Mouse (Mus musculus) liver, adult (tissue): Measurements from ENCODE around the gene Agap1.

Experiments used
- GATA4 ChIP-seq: IDR thresholded peaks from 2 replicates; pipeline ENCODE4 v1.6.1; 2014; ENCODE audit warnings: mild to moderate bottlenecking, low read length; ENCODE audit not compliant: insufficient replicate concordance

Agap1 gene

DNA sequence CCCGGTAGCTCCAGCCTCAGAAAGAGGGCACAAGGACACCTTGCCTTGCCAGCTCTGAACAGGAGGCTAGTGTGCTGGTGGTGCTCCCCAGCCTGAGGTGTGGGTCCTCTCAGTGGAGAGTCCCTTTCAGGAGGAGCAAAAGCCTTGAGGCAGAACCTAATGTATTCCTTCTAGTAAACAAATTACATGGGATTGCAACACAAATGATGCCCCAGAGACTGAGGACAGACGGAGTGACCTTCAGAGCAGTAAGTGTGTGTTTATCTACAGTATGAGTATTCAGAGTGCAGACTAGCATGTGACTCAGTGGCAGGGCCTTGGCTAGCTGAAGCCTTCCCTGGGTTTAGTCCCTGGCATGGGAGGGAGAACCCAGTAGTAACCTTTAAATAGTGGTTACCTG is 165.4 kb downstream of the Agap1 start:
- TF ChIP-seq GATA4, result no peak

DNA sequence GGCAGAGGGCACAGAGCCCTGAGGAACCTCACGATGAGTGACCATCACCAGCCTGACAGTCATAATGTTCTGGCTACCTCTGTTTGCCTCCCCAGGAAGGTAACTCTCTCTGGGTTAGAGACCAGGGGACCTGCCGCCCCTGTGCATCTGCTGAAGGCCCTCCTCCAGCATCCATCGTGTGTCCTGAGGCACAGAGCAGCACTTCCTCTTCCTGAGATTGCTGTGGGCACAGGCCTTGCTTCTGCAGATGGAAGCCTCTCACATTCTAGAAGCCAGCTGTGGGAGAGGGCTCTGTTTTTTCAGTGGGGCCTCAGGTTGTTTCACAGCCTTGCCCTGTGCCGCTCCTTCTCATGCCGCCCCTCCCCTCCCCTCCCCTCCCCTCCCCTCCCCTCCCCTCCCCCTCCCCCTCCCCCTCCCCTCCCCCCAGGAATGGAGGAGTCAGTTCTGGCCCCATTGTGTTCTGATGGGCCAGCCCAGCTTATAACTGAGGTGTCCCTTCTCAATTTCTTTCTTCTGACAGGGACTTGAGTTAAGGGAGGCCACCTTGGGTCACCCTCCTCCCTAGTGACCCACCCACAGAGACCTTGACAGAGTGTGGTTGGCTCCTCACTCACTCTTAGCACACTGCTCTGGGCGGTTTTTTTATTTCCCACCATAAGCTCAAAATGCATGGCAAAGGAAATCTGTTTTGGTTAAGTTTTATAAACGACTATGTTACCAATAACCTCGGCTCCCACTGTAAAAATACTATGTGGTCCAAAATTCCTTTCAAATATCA is 166.6 kb downstream of the Agap1 start:
- no peak for TF ChIP-seq GATA4

DNA sequence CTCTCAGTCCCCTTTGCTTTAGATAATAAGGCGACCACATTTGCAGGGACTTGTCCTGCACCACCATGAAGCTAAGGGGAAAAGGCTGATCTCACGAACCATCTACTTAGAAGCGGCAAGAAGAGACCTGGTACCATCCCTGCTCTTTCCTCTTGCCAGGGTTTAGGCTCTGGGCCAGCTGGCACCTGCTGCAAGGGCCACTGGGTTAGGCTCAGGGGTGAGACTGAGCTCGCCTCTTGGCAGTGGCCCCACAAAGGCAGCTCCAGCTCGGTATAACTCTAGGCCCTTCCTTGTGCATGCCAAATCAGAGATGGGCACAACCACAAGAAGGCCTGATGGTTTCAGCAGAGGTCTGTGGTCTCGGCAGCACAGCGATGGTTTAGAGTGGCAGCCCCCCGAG is 167.3 kb downstream of the Agap1 start:
- no peak for TF ChIP-seq GATA4

DNA sequence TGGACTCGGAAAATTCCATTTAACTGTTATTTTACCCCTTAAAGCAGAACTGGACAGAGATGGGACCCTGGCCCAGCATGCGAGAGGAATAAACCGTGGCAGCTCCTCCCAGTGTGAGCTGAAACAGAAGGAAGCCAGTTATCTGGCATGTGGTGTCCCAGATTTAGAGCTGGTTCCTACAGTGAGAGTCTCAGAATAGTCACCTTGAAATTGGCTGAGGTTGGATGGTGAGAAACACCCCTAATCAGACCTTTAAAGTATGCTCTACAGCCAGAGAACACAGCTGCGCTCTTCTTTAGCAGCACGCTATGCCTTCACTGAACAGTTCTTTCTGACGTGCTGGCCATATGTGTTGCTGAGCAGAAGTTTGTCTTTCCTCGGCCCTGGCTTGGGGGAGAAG is 168.2 kb downstream of the Agap1 start:
- no peak for TF ChIP-seq GATA4

DNA sequence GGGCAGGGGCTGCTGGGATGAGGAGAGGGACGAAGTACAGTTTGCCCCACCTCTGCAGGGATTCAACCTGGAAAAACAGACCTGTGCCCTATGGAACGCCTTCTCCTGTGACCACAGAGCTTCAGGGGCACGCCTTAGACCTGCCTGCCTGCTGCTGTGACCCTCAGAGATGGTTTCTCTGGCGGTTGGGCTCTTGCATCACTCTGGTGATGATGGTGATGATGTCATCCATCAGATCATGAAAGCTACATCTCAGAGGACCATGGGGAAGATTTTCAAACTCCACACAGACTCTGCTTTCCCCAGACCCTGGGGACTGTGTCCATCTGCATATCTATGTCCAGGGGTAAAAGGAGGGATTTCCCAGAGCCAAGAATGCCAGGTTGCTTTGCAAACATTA is 170.7 kb downstream of the Agap1 start:
- no peak for TF ChIP-seq GATA4

DNA sequence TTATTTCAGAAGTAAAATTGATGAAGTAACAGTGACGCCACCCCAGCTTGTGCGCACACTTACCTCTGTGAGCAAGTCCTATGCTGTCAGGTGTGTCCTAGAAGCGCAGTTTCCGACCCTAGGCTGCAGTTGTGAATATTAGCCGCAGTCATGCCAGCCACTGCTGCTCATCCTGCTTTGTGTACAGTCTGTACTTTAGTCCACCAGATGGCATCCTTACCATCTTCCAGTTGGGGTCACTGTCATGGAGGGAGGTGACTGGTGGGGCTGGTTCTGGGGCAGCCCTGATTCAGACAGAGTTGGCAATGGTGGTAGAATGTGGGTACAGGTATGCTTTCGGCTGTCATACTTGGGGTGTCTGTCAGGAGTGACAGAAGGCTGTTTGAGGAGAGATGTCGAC is 171.4 kb downstream of the Agap1 start:
- no peak for TF ChIP-seq GATA4

DNA sequence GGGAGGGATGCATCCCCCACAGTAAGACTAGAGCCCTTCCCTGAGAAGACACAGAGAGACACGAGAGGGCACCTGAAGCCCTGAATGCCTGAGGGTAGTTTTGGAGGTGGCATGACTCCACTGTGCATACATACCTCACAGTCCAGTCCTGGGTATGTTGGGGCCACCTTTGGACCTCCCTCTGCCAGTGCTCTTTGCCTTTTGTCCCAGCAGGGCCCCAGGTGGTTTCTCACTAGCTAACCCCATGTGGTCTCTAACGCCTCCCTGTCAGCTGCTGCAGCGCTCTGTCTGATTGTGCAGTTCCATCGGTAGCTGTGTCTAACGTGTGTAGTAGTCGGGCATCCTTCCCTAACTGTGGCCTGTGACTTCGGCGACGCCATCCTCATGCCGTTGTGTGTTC is 172.3 kb downstream of the Agap1 start:
- no peak for TF ChIP-seq GATA4

DNA sequence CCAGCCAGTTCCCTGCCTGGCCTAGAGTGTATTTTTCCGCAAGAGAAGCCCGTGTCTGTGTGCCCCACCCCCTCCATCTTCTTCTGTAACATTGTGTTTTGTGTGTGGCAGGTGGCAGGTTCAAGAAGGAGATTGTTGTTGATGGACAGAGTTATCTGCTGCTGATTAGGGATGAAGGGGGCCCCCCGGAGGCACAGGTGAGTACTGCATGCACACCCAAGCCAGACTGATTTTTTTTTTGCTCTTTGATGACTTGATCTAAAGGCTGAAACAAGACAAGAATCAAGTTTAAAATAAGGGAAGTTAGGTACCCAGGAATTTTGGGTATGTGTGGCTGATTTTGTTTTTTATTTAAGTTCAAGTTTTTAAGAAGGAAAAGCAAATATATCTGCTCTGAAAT is 173.0 kb downstream of the Agap1 start:
- no peak for TF ChIP-seq GATA4

DNA sequence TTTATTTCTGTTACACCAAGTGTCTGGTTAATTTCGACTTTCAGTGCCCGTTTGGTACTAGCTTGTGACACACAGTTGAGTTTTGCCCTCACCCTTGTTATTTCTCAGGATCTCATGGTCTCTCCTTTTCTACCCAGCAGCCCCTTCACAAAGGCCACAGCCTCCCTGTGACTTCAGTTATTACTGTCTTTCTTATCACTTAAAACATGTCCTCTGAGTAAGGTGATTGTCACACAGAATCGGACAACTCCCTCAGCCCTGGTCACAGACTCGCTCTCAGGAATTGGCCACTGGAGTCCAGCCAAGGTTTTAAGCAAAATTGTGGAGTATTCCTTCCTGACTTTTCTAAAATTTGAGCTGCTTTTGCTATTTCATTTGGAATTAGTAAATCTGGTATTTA is 176.2 kb downstream of the Agap1 start:
- TF ChIP-seq GATA4, result no peak

DNA sequence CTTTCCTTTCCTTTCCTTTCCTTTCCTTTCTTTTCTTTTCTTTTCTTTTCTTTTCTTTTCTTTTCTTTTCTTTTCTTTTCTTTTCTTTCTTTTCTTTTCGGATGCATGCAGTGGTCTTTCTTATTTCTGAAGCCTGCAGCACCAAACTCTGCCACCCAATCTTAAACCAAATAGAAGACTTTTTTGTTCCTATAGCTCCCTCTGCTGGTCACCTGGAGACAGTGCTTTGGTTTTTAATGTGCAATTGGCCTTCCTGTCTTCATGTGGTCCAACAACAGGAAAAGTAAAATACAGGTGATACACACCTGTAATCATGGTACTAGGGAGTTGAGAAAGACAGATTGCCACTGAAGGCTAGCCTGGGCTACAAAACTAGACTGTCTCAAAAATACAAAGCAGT is 177.1 kb downstream of the Agap1 start:
- no peak for TF ChIP-seq GATA4

DNA sequence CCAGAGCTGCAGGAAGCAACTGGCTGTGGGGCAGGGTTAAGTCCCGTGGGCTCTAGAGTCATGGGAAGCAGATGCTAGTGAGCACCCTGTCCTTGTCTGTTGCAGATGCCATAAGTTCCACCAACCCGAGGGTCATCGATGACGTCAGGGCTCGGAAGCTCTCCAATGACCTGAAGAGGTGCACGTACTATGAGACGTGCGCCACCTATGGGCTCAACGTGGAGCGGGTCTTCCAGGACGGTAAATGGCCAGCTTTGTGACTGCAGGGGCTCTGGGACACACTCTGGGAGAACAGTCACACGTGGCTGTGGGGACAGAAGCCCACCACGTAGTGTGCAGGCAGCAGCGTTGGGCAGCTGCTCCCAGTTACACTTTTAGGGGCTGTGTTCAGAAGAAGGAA is 179.4 kb downstream of the Agap1 start:
- TF ChIP-seq GATA4, result no peak

DNA sequence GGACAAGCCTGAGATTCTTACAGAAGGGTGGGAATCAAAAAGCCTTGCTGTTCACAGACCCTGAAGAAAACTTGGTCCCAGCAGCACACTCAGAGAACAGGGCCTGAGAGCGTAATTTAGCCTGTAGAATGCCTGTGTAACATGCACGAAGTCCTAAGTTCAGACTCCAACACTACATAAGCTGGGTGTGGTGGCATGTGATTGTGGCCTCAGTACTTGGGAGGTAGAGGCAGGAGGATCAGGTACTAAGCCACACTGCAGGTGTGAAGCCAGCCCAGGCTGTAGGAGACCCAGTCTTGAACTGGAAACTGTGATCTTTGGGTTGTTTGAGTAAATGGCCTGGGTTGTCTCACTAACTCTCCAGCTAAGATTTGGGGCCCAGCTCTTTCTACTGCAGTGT is 180.5 kb downstream of the Agap1 start:
- no peak for TF ChIP-seq GATA4

DNA sequence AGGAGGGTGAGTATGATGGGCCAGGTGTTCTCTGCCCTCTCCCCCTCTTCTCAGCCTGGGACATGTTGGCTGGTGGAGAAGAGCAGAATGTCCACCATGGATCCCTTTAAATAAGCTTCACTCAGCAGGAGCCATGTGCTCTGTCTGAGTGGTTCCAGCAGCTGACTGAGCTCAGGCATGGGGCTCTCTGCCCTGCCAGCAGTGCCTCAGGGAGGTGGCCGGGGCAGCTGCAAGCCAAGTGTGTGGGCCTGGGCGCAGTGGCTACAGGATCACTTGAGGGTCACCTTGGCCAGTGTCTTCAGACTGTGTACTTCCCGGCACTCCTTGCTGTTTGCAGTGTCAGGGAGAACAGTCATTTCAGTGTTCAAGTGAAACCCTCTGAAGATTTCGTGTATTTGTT is 183.1 kb downstream of the Agap1 start:
- no peak for TF ChIP-seq GATA4

DNA sequence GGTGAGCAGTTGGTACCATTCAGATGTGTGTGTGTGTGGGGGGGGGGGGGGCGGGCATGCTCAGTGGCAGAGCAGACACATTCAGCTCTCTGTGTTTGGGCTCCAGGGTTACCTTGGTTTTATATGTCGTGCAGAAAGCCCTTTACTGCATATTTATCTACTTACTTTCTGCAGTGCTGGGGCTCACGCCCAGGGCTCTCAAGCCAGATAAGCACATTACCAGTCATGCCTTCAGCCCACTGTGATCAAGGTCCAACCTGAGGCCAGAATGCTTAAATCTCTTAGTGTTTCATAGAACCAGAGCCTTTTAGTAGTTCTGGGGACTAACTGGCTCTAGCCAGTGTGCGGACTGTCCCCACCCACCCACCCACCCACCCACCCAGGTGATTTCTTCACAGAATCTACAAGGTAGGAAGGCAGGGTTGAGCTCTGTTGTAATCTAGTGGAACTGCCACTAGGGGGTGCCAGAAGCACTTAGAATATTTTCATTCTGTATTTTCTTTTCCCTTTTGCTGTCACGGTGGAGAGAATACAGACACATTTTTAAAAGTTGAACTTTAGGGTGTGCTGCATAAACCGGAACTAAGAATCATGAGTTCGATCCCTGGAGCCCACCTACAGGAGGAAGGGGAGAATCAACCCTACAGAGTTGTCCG is 189.0 kb downstream of the Agap1 start:
- no peak for TF ChIP-seq GATA4

DNA sequence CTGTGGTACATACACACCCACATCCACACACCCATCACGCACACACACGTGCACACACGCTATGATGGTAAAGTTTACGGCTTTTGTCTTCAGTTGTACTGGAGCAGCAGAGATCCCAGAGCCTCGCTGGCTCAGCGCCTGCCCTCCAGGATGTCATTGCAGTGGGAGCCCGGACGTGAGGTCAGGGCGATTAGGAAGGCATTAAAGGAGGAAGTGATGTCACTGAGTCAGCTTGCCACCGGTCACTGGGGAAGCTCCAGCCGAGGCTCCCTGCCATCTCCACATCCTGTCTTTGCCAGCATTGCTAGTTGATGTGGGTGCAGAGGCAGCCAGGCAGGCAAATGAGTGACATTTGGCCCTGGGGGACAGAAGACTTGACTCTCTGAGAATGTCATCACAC is 189.5 kb downstream of the Agap1 start:
- peak; percentile 69; the same call in 1 of the 2 replicates for TF ChIP-seq GATA4

DNA sequence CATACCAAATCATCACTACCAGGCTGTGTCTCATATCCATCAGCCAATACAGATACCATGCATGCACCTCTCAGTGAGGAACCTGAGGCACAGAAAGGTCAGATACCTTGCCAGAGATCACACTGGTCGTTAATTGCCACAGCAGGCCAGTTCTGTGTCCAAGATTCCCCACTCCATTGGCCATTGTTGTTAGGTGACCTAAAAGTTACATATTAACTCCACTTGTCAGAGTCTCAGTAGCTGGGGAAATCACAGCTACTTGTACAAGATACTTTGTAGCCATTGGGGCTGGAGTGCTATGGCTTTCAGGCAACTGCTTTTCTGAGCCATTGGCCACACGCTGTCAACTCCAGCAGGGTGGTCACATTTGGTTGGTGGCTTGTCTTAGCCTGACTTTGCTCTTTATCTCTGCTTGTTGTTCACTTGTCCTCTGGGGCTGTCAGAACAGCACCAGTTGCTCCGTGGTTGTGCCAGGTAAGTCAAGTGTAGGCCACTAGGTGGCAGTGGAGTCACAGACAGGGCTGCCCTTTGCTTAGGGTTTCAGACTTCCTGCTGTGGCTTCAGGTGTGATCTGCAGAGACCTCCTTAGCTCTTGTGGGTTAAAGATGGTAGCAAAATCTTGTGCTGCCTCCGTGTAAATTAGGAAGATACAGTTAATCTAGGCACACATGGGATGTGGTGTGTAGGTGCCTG is 191.9 kb downstream of the Agap1 start:
- no peak for TF ChIP-seq GATA4

DNA sequence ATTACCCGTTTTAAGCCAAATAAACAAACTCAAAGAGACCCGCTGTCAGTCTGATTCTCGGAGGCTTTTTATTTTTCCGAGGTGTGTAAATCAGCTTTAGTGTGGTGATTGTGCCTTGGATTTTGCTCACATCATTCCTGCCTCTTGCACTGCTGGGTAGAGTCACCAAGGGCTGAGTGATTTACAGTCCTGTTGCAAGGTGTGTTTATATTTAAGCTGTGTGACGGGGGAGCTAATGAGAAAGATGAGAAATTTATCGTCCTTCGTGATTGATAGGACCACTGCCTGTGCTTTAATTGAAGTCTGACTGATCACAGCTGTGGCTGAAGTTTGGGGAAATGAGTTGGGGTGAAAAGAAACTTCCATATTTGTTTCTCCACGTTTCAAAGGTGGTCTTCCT is 192.9 kb downstream of the Agap1 start:
- no peak for TF ChIP-seq GATA4

DNA sequence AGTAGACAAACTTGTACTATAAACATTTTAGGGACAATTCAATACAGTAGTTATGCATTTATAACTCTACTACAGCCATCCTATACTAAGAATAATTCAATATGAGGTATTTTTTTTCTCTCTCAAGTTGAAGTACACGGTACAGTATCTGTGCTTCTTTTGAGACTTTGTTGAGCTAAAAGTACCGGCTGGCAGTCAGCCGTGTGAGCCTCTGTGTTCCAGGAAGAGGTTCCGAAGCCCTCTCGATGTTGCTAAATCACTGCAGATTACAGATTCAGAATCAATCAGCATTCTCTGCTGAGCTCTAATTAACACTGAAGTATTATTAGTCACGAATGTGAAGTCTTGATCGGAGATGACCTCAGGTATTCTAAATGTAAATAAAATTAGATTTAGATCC is 196.0 kb downstream of the Agap1 start:
- TF ChIP-seq GATA4, result no peak
